In the genomic region with DNA sequence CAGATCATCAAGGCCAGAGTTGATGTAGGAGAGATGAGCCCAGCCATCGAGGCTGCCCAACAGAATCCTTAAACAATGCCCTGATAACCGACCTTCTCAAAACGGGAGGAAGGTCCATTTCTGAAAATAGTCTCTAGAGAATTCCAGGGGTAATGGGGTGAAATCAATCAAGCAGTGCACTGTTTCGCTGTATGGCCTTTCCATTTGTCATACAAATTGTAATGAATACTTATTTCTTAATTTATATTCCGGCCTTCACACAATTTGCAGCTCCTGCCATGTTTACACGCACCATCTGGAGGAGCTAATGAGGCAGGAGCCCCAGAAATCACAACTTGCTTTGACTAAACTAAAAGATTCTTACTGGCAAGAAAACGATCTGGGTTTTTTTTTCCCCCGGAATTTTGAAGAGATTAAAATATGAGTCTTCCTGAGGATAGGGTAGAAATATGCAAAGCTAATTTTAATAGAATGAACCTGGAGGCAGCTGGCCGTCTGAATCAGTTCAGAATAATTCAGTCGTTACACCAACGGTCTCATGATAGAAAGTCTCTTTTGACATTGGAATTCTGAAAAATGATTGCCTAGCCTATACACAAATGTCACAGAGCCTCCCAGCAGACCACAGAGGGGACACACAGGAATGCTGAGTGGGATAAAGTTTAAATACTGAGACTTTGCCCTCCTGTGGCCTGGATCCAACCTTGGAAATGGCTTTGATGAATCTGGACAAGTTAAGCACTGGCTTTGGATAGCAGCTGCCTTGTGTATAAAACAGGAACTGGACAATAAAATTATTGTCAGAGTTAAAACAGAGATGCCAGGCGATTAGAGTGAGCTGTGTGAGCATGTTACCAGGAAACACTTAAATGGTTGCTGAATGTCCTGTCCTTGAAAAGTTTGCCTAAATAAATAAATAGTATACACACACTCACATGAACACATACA, we compare ENCODE assay signal across 12 mouse cellular contexts.
A peak's percentile ranks its signal among the peaks of the same experiment; 100 is the strongest.
DNase-seq lines count a peak whose midpoint lies in the region; ATAC-seq and TF ChIP-seq lines count a peak whose summit lies in the region.
"Had no signal": no experiment of that assay in that cellular context is flagged by ENCODE, and none has a peak within 500 bp of the region (broad histone marks: within the 10 kb centered on the region; RNA-seq: fewer than 3 reads in every experiment).

No protein-coding gene starts in this region.

- peaks cover 21% of the 10 kb centered on the region for H3K4me1 ChIP-seq in lung, embryonic 15.5 days
- peaks cover 15% of the 10 kb centered on the region for H3K4me1 ChIP-seq in forebrain, embryonic 16.5 days (replicated peaks; ENCODE audit: control insufficient read depth, insufficient read depth, low read length)
- peaks cover 13% of the 10 kb centered on the region; the same call in 1 of the 2 replicates for H3K4me1 ChIP-seq in kidney, embryonic 16.5 days (ENCODE audit: insufficient read depth, low read length)
- H3K4me1 ChIP-seq: neural tube, embryonic 12.5 days had no signal

- H3K27ac ChIP-seq in lung, embryonic 15.5 days = peak overlapping the region; percentile 74
- peak overlapping the region; percentile 61; the same call in 1 of the 2 replicates for H3K27ac ChIP-seq in forebrain, embryonic 16.5 days (ENCODE audit: low read length)
- peak overlapping the region; percentile 82; the same call in 1 of the 2 replicates for H3K27ac ChIP-seq in kidney, embryonic 16.5 days (ENCODE audit: low read length)
- H3K27ac ChIP-seq: neural tube, embryonic 12.5 days had no signal

- peak; percentile 75 for ATAC-seq in lung, embryonic 15.5 days (ENCODE audit: borderline replicate concordance, extremely low read depth, low FRiP score, low TSS enrichment)
- peak; percentile 40; the same call in 1 of the 2 replicates for ATAC-seq in forebrain, embryonic 16.5 days
- peak; percentile 92 for ATAC-seq in kidney, embryonic 16.5 days (ENCODE audit: low FRiP score, low TSS enrichment)
- ATAC-seq: activated CD4-positive, CD25-positive, alpha-beta regulatory T cell, adult 4 months had no signal

- H3K27me3 ChIP-seq in lung, embryonic 15.5 days = no peaks in the 10 kb centered on the region
- no peaks in the 10 kb centered on the region for H3K27me3 ChIP-seq in forebrain, embryonic 16.5 days (replicated peaks; ENCODE audit: control insufficient read depth, insufficient read depth, low read length)
- no peaks in the 10 kb centered on the region for H3K27me3 ChIP-seq in kidney, embryonic 16.5 days (ENCODE audit: insufficient read depth, low read length)
- H3K27me3 ChIP-seq in myocyte (ENCODE audit: control insufficient read depth, insufficient read depth, insufficient read length) = no peaks in the 10 kb centered on the region
- H3K27me3 ChIP-seq: neural tube, embryonic 12.5 days had no signal

- no peak for DNase-seq in lung, adult 18-20 months
- DNase-seq in thymus, postnatal 25 days = no peak
- no peak for DNase-seq in spleen, postnatal 4 days (ENCODE audit: low spot score in 2 of 2)
- DNase-seq: embryo, embryonic 11 days; right cerebral cortex, postnatal 25 days; thymus, adult 18-20 months had no signal

- H3K9ac ChIP-seq in lung, embryonic 15.5 days = no peak overlapping the region
- H3K9ac ChIP-seq in forebrain, embryonic 16.5 days (replicated peaks; ENCODE audit: low read depth, low read length) = no peak overlapping the region
- H3K9ac ChIP-seq in kidney, embryonic 16.5 days (replicated peaks; ENCODE audit: low read length) = no peak overlapping the region
- H3K9ac ChIP-seq: neural tube, embryonic 12.5 days had no signal

- no peak overlapping the region for H3K4me3 ChIP-seq in lung, embryonic 15.5 days
- H3K4me3 ChIP-seq in forebrain, embryonic 16.5 days (replicated peaks; ENCODE audit: low read length) = no peak overlapping the region
- no peak overlapping the region for H3K4me3 ChIP-seq in kidney, embryonic 16.5 days (ENCODE audit: low read length)
- no peak overlapping the region for H3K4me3 ChIP-seq in myocyte
- H3K4me3 ChIP-seq: neural tube, embryonic 12.5 days had no signal

- WGBS in lung, embryonic 15.5 days = 32% methylated on average over 12 of the region's 12 CpGs
- WGBS in forebrain, embryonic 16.5 days = 35% methylated on average over 12 of the region's 12 CpGs
- 45% methylated on average over 12 of the region's 12 CpGs for WGBS in kidney, embryonic 16.5 days

- no peak overlapping the region for H3ac ChIP-seq in myocyte (ENCODE audit: control insufficient read depth, insufficient read length)

- TF ChIP-seq POLR2A in myocyte (IDR thresholded peaks at IDR 0.05; ENCODE audit: insufficient read length, low read depth) = no peak

- H3K36me3 ChIP-seq in lung, embryonic 15.5 days = no peaks in the 10 kb centered on the region
- H3K36me3 ChIP-seq in forebrain, embryonic 16.5 days (ENCODE audit: control insufficient read depth, insufficient read depth) = no peaks in the 10 kb centered on the region
- H3K36me3 ChIP-seq in kidney, embryonic 16.5 days (ENCODE audit: insufficient read depth, low read length) = no peaks in the 10 kb centered on the region
- H3K36me3 ChIP-seq in myocyte (ENCODE audit: control insufficient read depth, insufficient read depth) = no peaks in the 10 kb centered on the region
- H3K36me3 ChIP-seq: neural tube, embryonic 12.5 days had no signal

- H3K4me2 ChIP-seq in lung, embryonic 15.5 days = no peak overlapping the region
- no peak overlapping the region for H3K4me2 ChIP-seq in forebrain, embryonic 16.5 days (ENCODE audit: low read length)
- no peak overlapping the region for H3K4me2 ChIP-seq in kidney, embryonic 16.5 days (replicated peaks; ENCODE audit: low read depth, low read length)
- H3K4me2 ChIP-seq in myocyte (ENCODE audit: low read depth) = peak overlapping the region; percentile 18
- H3K4me2 ChIP-seq: neural tube, embryonic 12.5 days had no signal

- H3K9me3 ChIP-seq in lung, embryonic 15.5 days = no peaks in the 10 kb centered on the region
- no peaks in the 10 kb centered on the region for H3K9me3 ChIP-seq in forebrain, embryonic 16.5 days (ENCODE audit: control insufficient read depth, low read length)
- H3K9me3 ChIP-seq in kidney, embryonic 16.5 days (ENCODE audit: low read length) = no peaks in the 10 kb centered on the region
- H3K9me3 ChIP-seq: neural tube, embryonic 12.5 days had no signal

- H3K79me2 ChIP-seq in myocyte (ENCODE audit: control insufficient read depth, insufficient read depth) = no peaks in the 10 kb centered on the region

TF ChIP-seq in myocyte, 11 proteins besides CTCF, POLR2A, EP300 and RAD21:
- TF ChIP-seq REST (IDR thresholded peaks at IDR 0.05; ENCODE audit: insufficient read depth, insufficient read length) (no peak), POLR2AphosphoS2 (IDR thresholded peaks at IDR 0.05; ENCODE audit: insufficient read length, low read depth) (no peak), MYOD1 (IDR thresholded peaks at IDR 0.05; ENCODE audit: control insufficient read depth in 1 of 3, insufficient read length in 2 of 3, low read depth in 2 of 3) (no peak), TCF12 (IDR thresholded peaks at IDR 0.05; ENCODE audit: insufficient read depth, poor library complexity, severe bottlenecking) (no peak), SRF (IDR thresholded peaks at IDR 0.05; ENCODE audit: control insufficient read depth, insufficient read length, low read depth) (no peak), E2F4 (IDR thresholded peaks at IDR 0.05; ENCODE audit: insufficient read depth) (no peak), CEBPB (IDR thresholded peaks at IDR 0.05; ENCODE audit: insufficient read depth, poor library complexity, severe bottlenecking) (no peak), USF1 (IDR thresholded peaks at IDR 0.05; ENCODE audit: low read depth) (no peak), TCF3 (IDR thresholded peaks at IDR 0.05; ENCODE audit: insufficient read length, low read depth) (no peak), MYOG (IDR thresholded peaks at IDR 0.05; ENCODE audit: control insufficient read depth in 1 of 3, insufficient read depth in 1 of 3, insufficient read length in 2 of 3, low read depth in 2 of 3) (no peak), MAX (IDR thresholded peaks at IDR 0.05; ENCODE audit: low read depth) (no peak)

Comparison
In these comparisons a context has a peak if more than half of its experiments do, and no peak if none do; other contexts are left out.
1. ATAC-seq: peak in every context shown above with its lines; median percentile 92 in kidney, embryonic 16.5 days; 75 in lung, embryonic 15.5 days; 40 in forebrain, embryonic 16.5 days.